Mouse (Mus musculus): Measurements from ENCODE around the gene Reps2. TPM values are rescaled to one million over a fixed set of nuclear protein-coding genes. Genes with fewer than 3 reads are reported as not detected.

Gene Reps2
- polyA plus RNA-seq (2017; shearing (Covaris generic)): not detected

GRCm38 (mm10) chrX:162643091-162643788, at the start of gene Reps2:
Gene Reps2 (minus strand): TSS chrX:162643649.

Other genes starting within 250 kb of the Reps2 start
- 325 TPM for gene Rbbp7, start 116.8 kb upstream of the Reps2 start, polyA plus RNA-seq (2017; shearing (Covaris generic))
- 17.0 TPM for gene Txlng, start 185.8 kb upstream of the Reps2 start, polyA plus RNA-seq (2017; shearing (Covaris generic))
- 45.9 TPM for gene Syap1, start 244.8 kb upstream of the Reps2 start, polyA plus RNA-seq (2017; shearing (Covaris generic))

Data from inflammation-experienced regulatory T-cells, adult 16 weeks (primary cell).